Mouse (Mus musculus) forebrain, embryonic 16.5 days (tissue): ENCODE data around the gene Med8. TPM values are rescaled to one million over a fixed set of nuclear protein-coding genes. Genes with fewer than 3 reads are reported as not detected.

Experiments
- ATAC-seq: fragments of 200-750 bp; cut with Nextera tagmentation; 2 replicates; pipeline ENCODE4 v1.8.0; 2017; ENCODE audit warnings: mild to moderate bottlenecking, moderate library complexity
- H3K27ac ChIP-seq: fragments of 300-500 bp; sonication (generic); 2 replicates; pipeline ENCODE4 v1.5.1; 2014; ENCODE audit warnings: low read length, control low read depth
- H3K27me3 ChIP-seq: fragments of 300-500 bp; sonication (generic); replicated peaks from 2 replicates; pipeline ENCODE4 v1.6.1; 2014; ENCODE audit warnings: low read length; ENCODE audit not compliant: control insufficient read depth, insufficient read depth
- H3K36me3 ChIP-seq: fragments of 300-500 bp; sonication (generic); 2 replicates; pipeline ENCODE4 v1.6.1; 2014; ENCODE audit not compliant: control insufficient read depth, insufficient read depth
- H3K4me1 ChIP-seq: fragments of 300-500 bp; sonication (generic); replicated peaks from 2 replicates; pipeline ENCODE4 v1.6.1; 2014; ENCODE audit warnings: low read length; ENCODE audit not compliant: control insufficient read depth, insufficient read depth
- H3K4me2 ChIP-seq: fragments of 300-500 bp; sonication (generic); 2 replicates; pipeline ENCODE4 v1.6.1; 2014; ENCODE audit warnings: mild to moderate bottlenecking, low read length, control low read depth
- H3K4me3 ChIP-seq: fragments of 300-500 bp; sonication (generic); replicated peaks from 2 replicates; pipeline ENCODE4 v1.5.1; 2014; ENCODE audit warnings: mild to moderate bottlenecking, low read length, control low read depth
- H3K9ac ChIP-seq: fragments of 300-500 bp; sonication (generic); replicated peaks from 2 replicates; pipeline ENCODE4 v1.6.1; 2014; ENCODE audit warnings: low read depth, low read length, control low read depth
- H3K9me3 ChIP-seq: fragments of 300-500 bp; sonication (generic); 2 replicates; pipeline ENCODE4 v1.6.1; 2016; ENCODE audit warnings: low read length; ENCODE audit not compliant: control insufficient read depth
- WGBS: fragments of 180-500 bp; shearing (Covaris S2); extraction: QIAGEN DNeasy Blood & Tissue Kit; methylation state at CpG from one replicate; pipeline ENCODE4 v1.1.7; 2014; 5-methylcytosine and 5-hydroxymethylcytosine counted together
- polyA plus RNA-seq: library from polyadenylated mRNA; unstranded; fragments of >200 nt; fragmentation: Nextera tagmentation; extraction: Ambion mirVana; gene quantifications from 2 replicates; pipeline ENCODE4 v1.2.1, GENCODE M21; 2015

Med8 gene
- polyA plus RNA-seq, 1 experiment from 2014 or later, result 113 TPM

DNA sequence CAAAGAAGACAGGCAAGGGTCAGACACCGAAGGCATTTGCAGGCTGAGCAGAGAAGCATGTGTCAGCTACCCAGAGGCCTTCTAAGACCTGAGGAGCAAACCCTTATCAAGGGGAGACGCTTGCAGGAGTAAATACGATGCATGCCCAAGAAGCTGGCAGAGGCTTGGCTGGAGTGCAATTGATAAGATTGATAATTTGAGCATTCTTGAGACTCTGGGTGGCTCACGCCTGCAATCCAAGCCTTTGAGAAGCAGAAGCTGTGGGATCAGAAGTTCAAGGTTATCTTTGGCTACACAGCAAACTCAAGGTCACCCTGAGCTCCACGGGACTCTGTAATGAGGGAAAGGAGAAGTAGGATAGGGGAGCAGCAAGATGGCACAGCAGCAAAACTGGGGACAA is 7.2 kb upstream of the Med8 start:
- 94% methylated on average over 5 of the region's 5 CpGs for WGBS
- ATAC-seq, result no peak

DNA sequence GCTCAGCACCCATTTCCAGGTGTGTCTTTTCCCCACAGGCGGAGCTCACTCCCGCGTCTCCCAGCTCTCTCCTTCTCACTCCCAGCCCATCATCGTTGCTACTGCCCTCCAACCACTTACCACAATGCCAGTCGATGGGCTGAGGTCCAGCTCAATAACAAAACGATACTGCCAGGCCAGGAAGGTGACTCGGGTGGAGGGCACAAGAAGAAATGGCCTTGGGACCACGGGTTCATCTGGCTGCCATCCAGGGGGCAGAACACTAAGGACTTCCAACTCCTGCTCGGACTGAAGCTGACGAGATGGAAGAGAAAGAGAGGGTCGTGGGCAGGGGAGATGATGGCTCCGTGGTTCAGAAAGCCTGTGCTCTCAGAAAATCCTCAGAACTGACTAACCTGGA is 6.4 kb upstream of the Med8 start:
- Histone ChIP-seq H3K27ac (no peak overlapping the region), H3K9me3 (no peaks in the 10 kb centered on the region), H3K4me1 (no peaks in the 10 kb centered on the region), H3K4me2 (no peak overlapping the region), H3K27me3 (no peaks in the 10 kb centered on the region), H3K36me3 (peaks cover 27% of the 10 kb centered on the region), H3K9ac (no peak overlapping the region), H3K4me3 (no peak overlapping the region)
- no peak for ATAC-seq
- 94% methylated on average over 12 of the region's 12 CpGs for WGBS

More for the DNA sequence above, 7.2 kb upstream of the Med8 start:
- Histone ChIP-seq H3K4me2 (no peak overlapping the region), H3K4me1 (no peaks in the 10 kb centered on the region), H3K36me3 (peaks cover 31% of the 10 kb centered on the region), H3K9ac (no peak overlapping the region), H3K9me3 (no peaks in the 10 kb centered on the region), H3K27me3 (no peaks in the 10 kb centered on the region), H3K4me3 (no peak overlapping the region), H3K27ac (no peak overlapping the region)

DNA sequence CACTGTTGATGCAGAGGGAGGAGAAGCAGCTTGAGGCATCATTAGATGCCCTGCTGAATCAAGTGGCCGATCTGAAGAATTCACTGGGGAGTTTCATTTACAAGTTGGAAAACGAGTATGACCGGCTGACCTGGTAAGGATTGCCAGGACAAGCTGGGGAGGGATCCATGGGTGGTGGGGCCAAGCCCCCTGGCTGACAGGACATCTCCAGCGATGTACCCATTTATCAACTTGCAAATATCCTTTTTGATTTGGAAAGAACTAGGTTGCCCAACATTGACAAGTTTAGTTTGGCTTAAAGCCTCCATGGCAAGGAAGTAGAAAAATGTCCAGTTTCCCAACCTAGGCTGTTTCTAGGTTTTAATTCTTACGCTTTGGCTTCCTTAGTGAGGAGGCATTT is 1.7 kb downstream of the Med8 start:
- Histone ChIP-seq H3K4me3 (no peak overlapping the region), H3K9me3 (no peaks in the 10 kb centered on the region), H3K27ac (no peak overlapping the region), H3K27me3 (no peaks in the 10 kb centered on the region), H3K9ac (no peak overlapping the region), H3K36me3 (peaks cover 29% of the 10 kb centered on the region), H3K4me2 (no peak overlapping the region), H3K4me1 (peaks cover 17% of the 10 kb centered on the region)
- no peak for ATAC-seq
- 94% methylated on average over 5 of the region's 5 CpGs for WGBS

DNA sequence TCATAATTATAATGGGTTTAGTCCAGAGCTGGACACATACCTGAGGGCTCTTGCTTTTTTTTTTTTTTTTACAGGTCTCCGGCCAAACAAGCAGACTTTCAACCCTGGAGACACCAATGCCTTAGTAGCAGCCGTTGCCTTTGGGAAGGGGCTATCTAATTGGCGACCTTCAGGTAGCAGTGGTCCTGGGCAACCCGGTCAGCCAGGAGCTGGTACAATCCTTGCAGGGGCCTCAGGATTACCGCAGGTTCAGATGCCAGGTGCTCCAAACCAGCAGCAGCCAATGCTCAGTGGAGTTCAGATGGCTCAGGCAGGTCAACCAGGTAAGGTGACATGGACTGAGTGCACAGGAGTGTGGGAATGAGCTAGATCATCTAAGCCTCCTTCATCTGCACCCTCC is 4.4 kb downstream of the Med8 start:
- 96% methylated on average over 5 of the region's 5 CpGs for WGBS

DNA sequence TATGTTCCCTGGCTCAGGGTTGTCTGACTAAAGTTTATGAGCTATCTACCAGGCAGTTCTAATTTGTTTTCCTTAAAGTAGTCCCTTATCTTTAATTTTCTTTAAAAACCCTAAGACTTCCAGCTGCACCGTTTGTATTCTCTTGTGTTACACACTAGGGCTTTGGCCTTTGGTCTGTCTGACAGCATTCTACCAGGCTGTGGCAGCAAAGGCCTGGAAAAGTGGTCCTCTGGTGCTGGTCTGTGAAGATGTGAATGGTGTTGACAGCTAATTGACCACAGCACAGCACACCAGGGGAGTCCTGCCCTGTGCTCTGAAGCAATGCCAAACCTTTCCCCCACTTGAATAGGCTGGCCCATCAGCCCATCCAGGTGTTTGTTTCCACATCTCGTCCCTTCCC is 6.6 kb downstream of the Med8 start:
- H3K4me3 ChIP-seq, result no peak overlapping the region
- WGBS, result 88% methylated on average over 2 of the region's 2 CpGs
- H3K27ac ChIP-seq, result no peak overlapping the region
- H3K9me3 ChIP-seq, result no peaks in the 10 kb centered on the region
- ATAC-seq, result no peak
- peaks cover 50% of the 10 kb centered on the region for H3K36me3 ChIP-seq
- H3K9ac ChIP-seq, result no peak overlapping the region
- H3K4me2 ChIP-seq, result no peak overlapping the region
- no peaks in the 10 kb centered on the region for H3K27me3 ChIP-seq
- H3K4me1 ChIP-seq, result no peaks in the 10 kb centered on the region

More for the DNA sequence above, 4.4 kb downstream of the Med8 start:
- Histone ChIP-seq H3K9ac (no peak overlapping the region), H3K4me3 (no peak overlapping the region), H3K27ac (no peak overlapping the region), H3K4me1 (peaks cover 9% of the 10 kb centered on the region), H3K9me3 (no peaks in the 10 kb centered on the region), H3K36me3 (peaks cover 40% of the 10 kb centered on the region), H3K27me3 (no peaks in the 10 kb centered on the region), H3K4me2 (no peak overlapping the region)
- no peak for ATAC-seq

DNA sequence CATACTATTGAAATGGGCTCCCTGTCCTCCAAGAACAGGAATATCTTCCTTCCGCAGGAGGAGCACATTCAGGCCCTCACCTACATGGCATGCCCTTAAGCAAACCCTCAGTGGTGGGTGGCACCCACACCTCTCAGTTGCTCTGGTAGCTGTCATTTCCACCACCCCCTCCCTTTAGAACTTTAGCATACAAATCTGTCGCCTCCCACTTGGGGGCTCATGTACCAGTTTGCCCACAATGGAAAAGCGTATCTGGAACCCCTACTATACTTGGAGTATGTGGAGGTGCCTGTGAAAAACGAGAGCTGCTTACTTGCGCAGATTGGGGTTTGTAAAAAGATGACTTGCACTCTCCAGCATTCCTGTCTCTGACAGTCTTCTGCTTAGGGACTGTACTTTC is 7.2 kb downstream of the Med8 start:
- 98% methylated on average over 5 of the region's 5 CpGs for WGBS
- no peaks in the 10 kb centered on the region for H3K9me3 ChIP-seq
- H3K36me3 ChIP-seq, result peaks cover 53% of the 10 kb centered on the region
- no peaks in the 10 kb centered on the region for H3K27me3 ChIP-seq
- H3K27ac ChIP-seq, result no peak overlapping the region
- no peak overlapping the region for H3K4me2 ChIP-seq
- no peak for ATAC-seq
- no peaks in the 10 kb centered on the region for H3K4me1 ChIP-seq
- no peak overlapping the region for H3K4me3 ChIP-seq
- no peak overlapping the region for H3K9ac ChIP-seq

DNA sequence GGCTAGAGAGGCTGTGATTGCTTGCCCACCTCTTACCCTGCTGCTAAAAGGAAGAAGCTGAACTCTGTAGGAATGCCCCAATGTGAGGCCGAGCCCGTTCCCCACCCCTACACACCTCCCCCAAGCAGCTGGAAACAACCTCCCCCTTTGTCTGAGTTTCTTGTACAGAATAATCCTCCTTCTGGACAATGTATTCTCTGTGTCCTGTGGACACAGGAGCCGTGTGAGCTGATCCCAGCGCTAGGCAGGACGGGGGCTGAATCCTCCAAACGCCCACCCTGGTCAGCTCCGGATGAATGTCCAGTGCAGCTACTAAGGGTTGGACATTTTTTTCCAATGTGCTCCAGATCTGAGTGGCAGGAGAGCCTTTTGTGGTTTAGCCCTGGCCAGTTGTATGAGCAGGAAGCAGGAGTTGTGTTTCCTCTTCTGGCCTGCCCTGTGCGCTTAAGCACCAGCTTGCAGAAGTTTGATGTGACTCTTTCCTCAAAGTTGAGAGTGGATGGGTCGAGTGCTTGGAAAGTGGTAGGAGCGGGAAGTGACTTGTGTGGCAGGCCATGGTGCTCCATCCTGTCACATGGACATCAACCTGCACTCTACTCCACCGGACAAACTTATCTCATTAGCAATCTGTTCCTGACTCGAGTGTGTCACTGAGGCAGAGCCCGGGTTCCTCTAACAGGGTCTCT is 8.1 kb downstream of the Med8 start:
- WGBS, result 83% methylated on average over 13 of the region's 13 CpGs
- Histone ChIP-seq H3K36me3 (peaks cover 56% of the 10 kb centered on the region), H3K9ac (no peak overlapping the region), H3K9me3 (no peaks in the 10 kb centered on the region), H3K27ac (no peak overlapping the region), H3K4me2 (no peak overlapping the region), H3K4me1 (no peaks in the 10 kb centered on the region), H3K4me3 (no peak overlapping the region), H3K27me3 (no peaks in the 10 kb centered on the region)
- no peak for ATAC-seq

DNA sequence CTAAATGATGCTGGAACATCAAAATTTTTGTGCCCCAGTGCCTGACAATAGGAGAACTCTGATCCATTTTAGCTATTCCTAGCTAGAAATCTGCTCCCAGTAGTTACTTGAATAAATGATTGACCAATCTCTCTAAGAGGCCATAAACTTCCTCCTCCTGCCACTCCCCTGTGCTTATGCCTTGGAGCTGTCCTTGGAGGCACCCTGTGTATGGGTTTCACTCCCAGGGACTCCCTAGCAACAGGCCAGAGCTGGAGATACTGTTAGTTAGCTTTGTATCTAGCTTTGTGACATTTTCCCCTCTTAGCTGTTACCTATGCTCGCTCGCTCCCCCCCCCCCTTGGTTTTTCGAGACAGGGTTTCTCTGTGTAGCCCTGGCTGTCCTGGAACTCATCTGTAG is 12.2 kb downstream of the Med8 start:
- WGBS, result 94% methylated on average over 3 of the region's 3 CpGs

DNA sequence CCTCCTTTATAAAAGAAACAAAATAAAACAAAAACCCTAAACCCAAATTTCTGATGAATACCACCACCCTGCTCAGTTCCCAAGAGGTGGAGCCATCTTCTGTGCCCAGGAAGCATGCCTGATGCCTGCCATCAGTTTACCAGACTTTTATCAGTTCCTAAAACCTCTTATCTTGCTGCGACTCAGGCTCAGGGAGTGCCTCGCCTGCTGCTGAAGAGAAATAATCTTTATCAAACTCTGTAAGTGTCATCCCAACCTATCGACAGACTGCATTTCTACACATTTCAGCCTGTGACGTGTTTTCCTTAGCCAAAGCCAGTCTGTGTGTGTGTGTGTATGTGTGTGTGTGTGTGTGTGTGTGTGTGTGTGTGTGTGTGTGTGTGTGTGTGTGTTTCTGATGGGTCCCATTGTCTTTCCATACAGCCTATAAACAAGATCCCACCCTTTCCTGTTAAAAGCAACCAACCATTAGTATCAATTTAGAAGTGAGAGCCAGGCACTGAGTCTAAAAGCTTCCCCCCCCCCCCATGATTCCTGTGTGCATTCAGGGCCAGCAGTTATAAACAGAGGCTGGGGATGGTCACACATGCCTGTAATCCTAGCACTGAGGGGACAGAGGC is 15.5 kb downstream of the Med8 start:
- Histone ChIP-seq H3K9me3 (no peaks in the 10 kb centered on the region), H3K27ac (no peak overlapping the region), H3K4me2 (no peak overlapping the region), H3K36me3 (peaks cover 12% of the 10 kb centered on the region), H3K9ac (no peak overlapping the region), H3K27me3 (no peaks in the 10 kb centered on the region), H3K4me1 (peaks cover 18% of the 10 kb centered on the region), H3K4me3 (no peak overlapping the region)
- ATAC-seq, result no peak
- WGBS, result 86% methylated on average over 4 of the region's 4 CpGs

More for the DNA sequence above, 12.2 kb downstream of the Med8 start:
- Histone ChIP-seq H3K9ac (no peak overlapping the region), H3K4me1 (no peaks in the 10 kb centered on the region), H3K4me2 (no peak overlapping the region), H3K4me3 (no peak overlapping the region), H3K9me3 (no peaks in the 10 kb centered on the region), H3K27ac (no peak overlapping the region), H3K36me3 (peaks cover 27% of the 10 kb centered on the region), H3K27me3 (no peaks in the 10 kb centered on the region)
- ATAC-seq, result no peak
